Mouse (Mus musculus) MEL (cell line): ENCODE results near the gene Glipr2. TPM values are rescaled to one million over a fixed set of nuclear protein-coding genes. Genes with fewer than 3 reads are reported as not detected.

Experiments used
- DNase-seq: peaks from one replicate; pipeline ENCODE4 v3.0.0; 2011; ENCODE audit warnings: low read depth, low spot score
- H3K27ac ChIP-seq: 2 replicates; pipeline ENCODE4 v1.5.1; 2012; ENCODE audit warnings: low read depth, mild to moderate bottlenecking, control low read depth, low read length, moderate library complexity; ENCODE audit not compliant: control insufficient read depth
- H3K27me3 ChIP-seq, 2 experiments: fragments of 150-350 bp in 1 of 2; sonication (generic) in 1 of 2; 2 replicates each; pipeline ENCODE4 v1.6.1; 2012; ENCODE audit warnings: low read length in 2 of 2, mild to moderate bottlenecking in 2 of 2, improper control_type of control experiment in 1 of 2, moderate library complexity in 1 of 2; ENCODE audit not compliant: insufficient read depth in 2 of 2, control insufficient read depth in 1 of 2
- H3K36me3 ChIP-seq, 2 experiments: 2 replicates each; pipeline ENCODE4 v1.6.1; 2012 to 2014; ENCODE audit warnings: low read length in 2 of 2, improper control_type of control experiment in 1 of 2, inconsistent platforms in 1 of 2, mild to moderate bottlenecking in 1 of 2; ENCODE audit not compliant: insufficient read depth in 2 of 2, control insufficient read depth in 1 of 2
- H3K4me1 ChIP-seq, 2 experiments: fragments of 150-350 bp in 1 of 2; sonication (generic) in 1 of 2; 2 replicates each; pipeline ENCODE4 v1.6.1; 2012; ENCODE audit warnings: low read length in 2 of 2, improper control_type of control experiment in 1 of 2, mild to moderate bottlenecking in 1 of 2; ENCODE audit not compliant: insufficient read depth in 2 of 2, control insufficient read depth in 1 of 2
- H3K4me3 ChIP-seq, 2 experiments: fragments of 150-350 bp in 1 of 2; sonication (generic) in 1 of 2; 2 replicates each; pipeline ENCODE4 v1.5.1; 2012; ENCODE audit warnings: low read depth in 2 of 2, low read length in 2 of 2, mild to moderate bottlenecking in 2 of 2, moderate library complexity in 2 of 2, control low read depth in 1 of 2, improper control_type of control experiment in 1 of 2; ENCODE audit not compliant: control insufficient read depth in 1 of 2, insufficient read depth in 1 of 2
- H3K79me2 ChIP-seq: 2 replicates; pipeline ENCODE4 v1.6.1; 2012; ENCODE audit warnings: mild to moderate bottlenecking, low read length, moderate library complexity; ENCODE audit not compliant: control insufficient read depth, poor library complexity, insufficient read depth
- H3K9ac ChIP-seq: 2 replicates; pipeline ENCODE4 v1.6.1; 2012; ENCODE audit warnings: low read depth, mild to moderate bottlenecking, control low read depth, low read length, moderate library complexity; ENCODE audit not compliant: control insufficient read depth, poor library complexity, severe bottlenecking
- H3K9me3 ChIP-seq: fragments of 150-350 bp; sonication (generic); replicated peaks from 2 replicates; pipeline ENCODE4 v1.6.1; 2012; ENCODE audit warnings: mild to moderate bottlenecking, low read length, improper control_type of control experiment, moderate library complexity; ENCODE audit not compliant: insufficient read depth
- BHLHE40 ChIP-seq: IDR thresholded peaks from 2 replicates; pipeline ENCODE4 v1.6.1; 2012; ENCODE audit warnings: low read depth, mild to moderate bottlenecking, inconsistent platforms, low read length, improper control_type of control experiment, borderline replicate concordance
- CHD2 ChIP-seq: IDR thresholded peaks from 2 replicates; pipeline ENCODE4 v1.6.1; 2011; ENCODE audit warnings: low read length, improper control_type of control experiment
- CTCF ChIP-seq, 3 experiments: IDR thresholded peaks in 2 of 3; conservative IDR thresholded peaks in 1 of 3; 2 replicates each; pipeline ENCODE4 v1.5.1; 2011 to 2012; ENCODE audit warnings: low read length in 3 of 3, low read depth in 2 of 3, mild to moderate bottlenecking in 2 of 3, improper control_type of control experiment in 1 of 3, inconsistent platforms in 1 of 3, mixed read lengths in 1 of 3, moderate library complexity in 1 of 3; ENCODE audit not compliant: control insufficient read depth in 1 of 3, insufficient read depth in 1 of 3, poor library complexity in 1 of 3, severe bottlenecking in 1 of 3
- E2F4 ChIP-seq: IDR thresholded peaks from 2 replicates; pipeline ENCODE4 v1.6.1; 2011; ENCODE audit warnings: low read depth, low read length, improper control_type of control experiment, borderline replicate concordance
- ELF1 ChIP-seq: IDR thresholded peaks from 2 replicates; pipeline ENCODE4 v1.6.1; 2014; ENCODE audit warnings: low read depth, mild to moderate bottlenecking, inconsistent platforms, low read length, improper control_type of control experiment, moderate library complexity
- ETS1 ChIP-seq: IDR thresholded peaks from 2 replicates; pipeline ENCODE4 v1.6.1; 2012; ENCODE audit warnings: low read depth, mild to moderate bottlenecking, inconsistent platforms, low read length, improper control_type of control experiment, moderate library complexity
- GABPA ChIP-seq: IDR thresholded peaks from 2 replicates; pipeline ENCODE4 v1.6.1; 2012; ENCODE audit warnings: low read depth, mild to moderate bottlenecking, inconsistent platforms, low read length, improper control_type of control experiment, moderate library complexity
- GATA1 ChIP-seq: IDR thresholded peaks from 2 replicates; pipeline ENCODE4 v1.6.1; 2011; ENCODE audit warnings: low read depth, low read length, improper control_type of control experiment
- JUND ChIP-seq: IDR thresholded peaks from 2 replicates; pipeline ENCODE4 v1.6.1; 2011; ENCODE audit warnings: low read depth, mild to moderate bottlenecking, improper control_type of control experiment, low read length
- KAT2A ChIP-seq: conservative IDR thresholded peaks from 2 replicates; pipeline ENCODE4 v1.6.1; 2012; ENCODE audit warnings: low read depth, low read length, improper control_type of control experiment, inconsistent platforms
- MAX ChIP-seq: IDR thresholded peaks from 2 replicates; pipeline ENCODE4 v1.6.1; 2011; ENCODE audit warnings: low read length, improper control_type of control experiment
- MEF2A ChIP-seq: IDR thresholded peaks from 2 replicates; pipeline ENCODE4 v1.6.1; 2014; ENCODE audit warnings: low read depth, mild to moderate bottlenecking, inconsistent platforms, low read length, improper control_type of control experiment; ENCODE audit not compliant: poor library complexity, insufficient replicate concordance, severe bottlenecking; ENCODE audit errors: extremely low read depth
- MXI1 ChIP-seq: IDR thresholded peaks from 2 replicates; pipeline ENCODE4 v1.6.1; 2011; ENCODE audit warnings: mild to moderate bottlenecking, low read depth, low read length, improper control_type of control experiment
- MYB ChIP-seq: IDR thresholded peaks from 2 replicates; pipeline ENCODE4 v1.6.1; 2011; ENCODE audit warnings: mild to moderate bottlenecking, low read depth, low read length, improper control_type of control experiment
- MYC ChIP-seq: IDR thresholded peaks from 2 replicates; pipeline ENCODE4 v1.6.1; 2011; ENCODE audit warnings: low read depth, mild to moderate bottlenecking, low read length, improper control_type of control experiment, moderate library complexity
- NRF1 ChIP-seq: IDR thresholded peaks from 2 replicates; pipeline ENCODE4 v1.6.1; 2014; ENCODE audit warnings: low read depth, mild to moderate bottlenecking, inconsistent platforms, low read length, improper control_type of control experiment, moderate library complexity; ENCODE audit not compliant: poor library complexity, insufficient read depth, severe bottlenecking
- POLR2A ChIP-seq, 2 experiments: IDR thresholded peaks; 2 replicates each; pipeline ENCODE4 v1.6.1; 2011 to 2012; ENCODE audit warnings: low read length in 2 of 2, mild to moderate bottlenecking in 2 of 2, control low read depth in 1 of 2, improper control_type of control experiment in 1 of 2, low read depth in 1 of 2, moderate library complexity in 1 of 2; ENCODE audit not compliant: control insufficient read depth in 1 of 2, insufficient read depth in 1 of 2, poor library complexity in 1 of 2
- POLR2AphosphoS5 ChIP-seq: IDR thresholded peaks from 2 replicates; pipeline ENCODE4 v1.6.1; 2012; ENCODE audit warnings: low read depth, borderline replicate concordance, mild to moderate bottlenecking, inconsistent platforms, low read length, moderate library complexity, mixed read lengths
- RAD21 ChIP-seq: IDR thresholded peaks from 2 replicates; pipeline ENCODE4 v1.6.1; 2011; ENCODE audit warnings: mild to moderate bottlenecking, low read depth, low read length, improper control_type of control experiment
- RCOR1 ChIP-seq: IDR thresholded peaks from 2 replicates; pipeline ENCODE4 v1.6.1; 2012; ENCODE audit warnings: low read depth, mild to moderate bottlenecking, inconsistent platforms, low read length, improper control_type of control experiment
- SIN3A ChIP-seq: IDR thresholded peaks from 2 replicates; pipeline ENCODE4 v1.6.1; 2012; ENCODE audit warnings: low read length, improper control_type of control experiment, inconsistent platforms
- SMC3 ChIP-seq: IDR thresholded peaks from 2 replicates; pipeline ENCODE4 v1.6.1; 2011; ENCODE audit warnings: low read depth, low read length, improper control_type of control experiment
- TAL1 ChIP-seq: IDR thresholded peaks from 2 replicates; pipeline ENCODE4 v1.6.1; 2012; ENCODE audit warnings: mild to moderate bottlenecking, inconsistent platforms, low read length, moderate library complexity, mixed read lengths
- TBP ChIP-seq: IDR thresholded peaks from 2 replicates; pipeline ENCODE4 v1.8.0; 2011; ENCODE audit warnings: low read depth, low read length, improper control_type of control experiment
- TCF12 ChIP-seq: IDR thresholded peaks from 2 replicates; pipeline ENCODE4 v1.6.1; 2014; ENCODE audit warnings: low read depth, mild to moderate bottlenecking, inconsistent platforms, low read length, improper control_type of control experiment, moderate library complexity
- UBTF ChIP-seq: IDR thresholded peaks from 2 replicates; pipeline ENCODE4 v1.6.1; 2012; ENCODE audit warnings: low read depth, mild to moderate bottlenecking, inconsistent platforms, low read length, improper control_type of control experiment, moderate library complexity, borderline replicate concordance; ENCODE audit not compliant: insufficient read depth
- USF1 ChIP-seq: IDR thresholded peaks from 2 replicates; pipeline ENCODE4 v1.6.1; 2014; ENCODE audit warnings: low read depth, mild to moderate bottlenecking, inconsistent platforms, low read length, improper control_type of control experiment, moderate library complexity
- USF2 ChIP-seq, 2 experiments: IDR thresholded peaks; 2 replicates each; pipeline ENCODE4 v1.6.1; 2011 to 2012; ENCODE audit warnings: improper control_type of control experiment in 2 of 2, low read length in 2 of 2, borderline replicate concordance in 1 of 2, inconsistent platforms in 1 of 2, low read depth in 1 of 2, mild to moderate bottlenecking in 1 of 2; ENCODE audit not compliant: insufficient read depth in 1 of 2
- ZC3H11A ChIP-seq: IDR thresholded peaks from 2 replicates; pipeline ENCODE4 v1.6.1; 2012; ENCODE audit warnings: low read depth, mild to moderate bottlenecking, inconsistent platforms, low read length, improper control_type of control experiment
- ZMIZ1 ChIP-seq: IDR thresholded peaks from 2 replicates; pipeline ENCODE4 v1.6.1; 2012; ENCODE audit warnings: low read depth, mild to moderate bottlenecking, inconsistent platforms, low read length, improper control_type of control experiment, moderate library complexity
- ZNF384 ChIP-seq: IDR thresholded peaks from 2 replicates; pipeline ENCODE4 v1.6.1; 2012; ENCODE audit warnings: low read depth, mild to moderate bottlenecking, inconsistent platforms, low read length, improper control_type of control experiment
- polyA plus RNA-seq, 2 experiments: library from polyadenylated mRNA; stranded (reverse) in 1 of 2; unstranded in 1 of 2; fragments of >175 nt in 1 of 2; fragments of >200 nt in 1 of 2; gene quantifications; 2 replicates each; pipeline versions ENCODE4 v1.2.1 to v1.2.4; 2012; ENCODE audit warnings: low replicate concordance in 2 of 2, low read depth in 1 of 2; ENCODE audit not compliant: insufficient read length in 2 of 2, insufficient read depth in 1 of 2, missing spikeins in 1 of 2
- total RNA-seq: library from RNA; depleted of rRNA; stranded (reverse); fragments of 300-350 nt; gene quantifications from 2 replicates; pipeline ENCODE4 v1.2.3, GENCODE M21; 2012

Gene Glipr2
- total and polyA plus RNA-seq, 3 experiments: 22.8 to 25.0 TPM; not detected in 1

GRCm38 (mm10) chr4:43994342-43994741, 37.1 kb downstream of the Glipr2 start:
- no peak overlapping the region for H3K9ac ChIP-seq
- no peaks in the 10 kb centered on the region; a peak in 1 of 4 replicates for H3K27me3 ChIP-seq
- no peak for TF ChIP-seq TCF12
- no peak for TF ChIP-seq TAL1
- no peak for TF ChIP-seq E2F4
- TF ChIP-seq KAT2A: no peak
- no peak for TF ChIP-seq TBP
- no peak for TF ChIP-seq RCOR1
- TF ChIP-seq NRF1: no peak
- no peak for TF ChIP-seq SMC3
- TF ChIP-seq MYB: no peak
- TF ChIP-seq USF2 (IDR thresholded peaks at IDR 0.05; ENCODE audit: borderline replicate concordance in 1 of 2, insufficient read depth in 1 of 2, low read depth in 1 of 2, low read length in 2 of 2): no peak
- no peak for TF ChIP-seq USF1
- TF ChIP-seq MYC: no peak
- no peak for TF ChIP-seq ZNF384
- TF ChIP-seq SIN3A: no peak
- no peak for TF ChIP-seq MXI1
- H3K27ac ChIP-seq: no peak overlapping the region
- no peak for DNase-seq
- H3K79me2 ChIP-seq: no peaks in the 10 kb centered on the region
- no peaks in the 10 kb centered on the region for H3K9me3 ChIP-seq
- no peaks in the 10 kb centered on the region for H3K4me1 ChIP-seq
- H3K36me3 ChIP-seq: no peaks in the 10 kb centered on the region
- H3K4me3 ChIP-seq: no peak overlapping the region

- Histone ChIP-seq H3K9ac (peak overlapping the region; percentile 65), H3K27ac (peak overlapping the region; percentile 97), H3K4me3 (peak overlapping the region; percentile 21 to 43), H3K4me1 (peaks cover 0 to 8% of the 10 kb centered on the region in 2 experiments; a peak in 2 of 4 replicates), H3K79me2 (peaks cover 3% of the 10 kb centered on the region; the same call in 1 of the 2 replicates), H3K36me3 (peaks cover 0 to 10% of the 10 kb centered on the region in 2 experiments; a peak in 2 of 4 replicates), H3K9me3 (no peaks in the 10 kb centered on the region), H3K27me3 (no peaks in the 10 kb centered on the region)
- DNase-seq: peak; percentile 91
- TF ChIP-seq ELF1: peak; percentile 54; the same call in 1 of the 2 replicates
- no peak for TF ChIP-seq MEF2A
- TF ChIP-seq CTCF (IDR thresholded peaks at IDR 0.05 in 2 of 3, conservative IDR thresholded peaks at IDR 0.05 in 1 of 3; ENCODE audit: control insufficient read depth in 1 of 3, insufficient read depth in 1 of 3, low read depth in 2 of 3, low read length in 3 of 3, poor library complexity in 1 of 3, severe bottlenecking in 1 of 3): no peak
- TF ChIP-seq JUND: no peak
- TF ChIP-seq MAX: peak; percentile 88
- no peak for TF ChIP-seq CHD2
- no peak for TF ChIP-seq UBTF
- TF ChIP-seq RAD21: no peak
- TF ChIP-seq POLR2A (IDR thresholded peaks at IDR 0.05; ENCODE audit: control insufficient read depth in 1 of 2, insufficient read depth in 1 of 2, low read depth in 1 of 2, low read length in 2 of 2, poor library complexity in 1 of 2): peak in 1 of 2 experiments; percentile 72; a peak in 2 of 4 replicates
- TF ChIP-seq SMC3: no peak
- no peak for TF ChIP-seq ZC3H11A
- no peak for TF ChIP-seq TCF12
- TF ChIP-seq MYB: no peak
- no peak for TF ChIP-seq ZNF384
- no peak for TF ChIP-seq BHLHE40
- no peak for TF ChIP-seq SIN3A
- TF ChIP-seq POLR2AphosphoS5: no peak
- no peak for TF ChIP-seq ZMIZ1
- no peak for TF ChIP-seq TAL1
- no peak for TF ChIP-seq GATA1
- TF ChIP-seq KAT2A: no peak
- TF ChIP-seq E2F4: no peak
- no peak for TF ChIP-seq GABPA
- 0 out of 4 replicates have a peak, but pooled peaks of 1 of the 2 experiments have one; percentile 48 for TF ChIP-seq USF2 (IDR thresholded peaks at IDR 0.05; ENCODE audit: borderline replicate concordance in 1 of 2, insufficient read depth in 1 of 2, low read depth in 1 of 2, low read length in 2 of 2)
- TF ChIP-seq ETS1: no peak
Measured at GRCm38 (mm10) chr4:44003622-44004021, 46.4 kb downstream of the Glipr2 start.
